Comparison of ENCODE assay signal across 8 mouse cellular contexts in genomic region chr9:66919981-66920380, GRCm38 (mm10). TPM values are rescaled to one million over a fixed set of nuclear protein-coding genes. Genes with fewer than 3 reads are reported as not detected.
DNase-seq lines count a peak whose midpoint lies in the region; ATAC-seq lines count a peak whose summit lies in the region.

No protein-coding gene starts in this region.

- H3K4me2 ChIP-seq in hindbrain, embryonic 12.5 days (replicated peaks), result peak overlapping the region; percentile 82
- H3K4me2 ChIP-seq in lung, embryonic 16.5 days (ENCODE audit: low read depth, low read length), result peak overlapping the region; percentile 88

- no peaks in the 10 kb centered on the region for H3K9me3 ChIP-seq in hindbrain, embryonic 12.5 days (replicated peaks)
- no peaks in the 10 kb centered on the region for H3K9me3 ChIP-seq in lung, embryonic 16.5 days (ENCODE audit: control insufficient read depth, low read length)

- DNase-seq in cerebellum, adult 9-11 months, result peak; percentile 55
- DNase-seq in cerebellum, adult 9-10 months, result no peak
- peak; percentile 10 for DNase-seq in ovary, postnatal 14 days (ENCODE audit: low spot score)
- no peak for DNase-seq in ovary, adult 18-20 months (ENCODE audit: low spot score)
- DNase-seq in thymus, postnatal 4 days, result peak; percentile 38

- peak; percentile 62 for ATAC-seq in hindbrain, embryonic 12.5 days (ENCODE audit: low FRiP score)
- peak; percentile 22; the same call in 1 of the 2 replicates for ATAC-seq in lung, embryonic 16.5 days (ENCODE audit: low read depth)
- no peak for ATAC-seq in megakaryocyte-erythroid progenitor cell, adult 5-6 weeks (replicated peaks; ENCODE audit: low FRiP score, low TSS enrichment, poor library complexity, severe bottlenecking)

- H3K27ac ChIP-seq in hindbrain, embryonic 12.5 days, result peak overlapping the region; percentile 70
- H3K27ac ChIP-seq in lung, embryonic 16.5 days (ENCODE audit: low read length), result peak overlapping the region; percentile 48; the same call in 1 of the 2 replicates

- peak overlapping the region; percentile 91 for H3K4me3 ChIP-seq in hindbrain, embryonic 12.5 days
- H3K4me3 ChIP-seq in lung, embryonic 16.5 days (ENCODE audit: low read length), result peak overlapping the region; percentile 90

- H3K36me3 ChIP-seq in hindbrain, embryonic 12.5 days, result peaks cover 3% of the 10 kb centered on the region; the same call in 1 of the 2 replicates
- no peaks in the 10 kb centered on the region for H3K36me3 ChIP-seq in lung, embryonic 16.5 days (ENCODE audit: control insufficient read depth, insufficient read depth, low read length)

- H3K4me1 ChIP-seq in hindbrain, embryonic 12.5 days, result peaks cover 12% of the 10 kb centered on the region
- peaks cover 20% of the 10 kb centered on the region for H3K4me1 ChIP-seq in lung, embryonic 16.5 days (replicated peaks; ENCODE audit: control insufficient read depth, insufficient read depth, low read length)

- under 1% methylated on average over 14 of the region's 14 CpGs for whole genome bisulfite sequencing in hindbrain, embryonic 12.5 days
- under 1% methylated on average over 14 of the region's 14 CpGs for WGBS in lung, embryonic 16.5 days

- peak overlapping the region; percentile 46 for H3K9ac ChIP-seq in hindbrain, embryonic 12.5 days
- peak overlapping the region; percentile 57 for H3K9ac ChIP-seq in lung, embryonic 16.5 days (ENCODE audit: low read length)

- no peaks in the 10 kb centered on the region for H3K27me3 ChIP-seq in hindbrain, embryonic 12.5 days
- H3K27me3 ChIP-seq in lung, embryonic 16.5 days (ENCODE audit: control insufficient read depth, insufficient read depth, low read depth, low read length), result no peaks in the 10 kb centered on the region

RNA-seq across cellular contexts. Expression of gene Rab8b, which starts 0.5 kb away (rescaled TPM):
- 33.9 and 39.6 TPM in 2 replicates for polyA plus RNA-seq in hindbrain, embryonic 12.5 days (2016; fragmentation: Nextera tagmentation; extraction: Ambion mirVana)
- 28.8 and 30.4 TPM in 2 replicates for polyA plus RNA-seq in lung, embryonic 16.5 days (2015; fragmentation: Nextera tagmentation; extraction: Ambion mirVana)
- 45.9 and 52.1 TPM in 2 replicates for total RNA-seq in megakaryocyte-erythroid progenitor cell, adult 5-6 weeks (2014; fragmentation: Nextera tagmentation)
- total RNA-seq in megakaryocyte-erythroid progenitor cell, adult 5-6 weeks (2017), result 81.6 and 90.4 TPM in 2 replicates

RNA-seq across cellular contexts. Expression of gene Rps27l, which starts 25.9 kb away (rescaled TPM):
- 448 and 466 TPM in 2 replicates for polyA plus RNA-seq in hindbrain, embryonic 12.5 days (2016; fragmentation: Nextera tagmentation; extraction: Ambion mirVana)
- 612 and 687 TPM in 2 replicates for polyA plus RNA-seq in lung, embryonic 16.5 days (2015; fragmentation: Nextera tagmentation; extraction: Ambion mirVana)
- total RNA-seq in megakaryocyte-erythroid progenitor cell, adult 5-6 weeks (2014; fragmentation: Nextera tagmentation), result 858 and 1,123 TPM in 2 replicates
- total RNA-seq in megakaryocyte-erythroid progenitor cell, adult 5-6 weeks (2017), result 286 and 317 TPM in 2 replicates

RNA-seq across cellular contexts. Expression of gene Lactb, which starts 55.3 kb away (rescaled TPM):
- polyA plus RNA-seq in hindbrain, embryonic 12.5 days (2016; fragmentation: Nextera tagmentation; extraction: Ambion mirVana), result 10.3 and 11.8 TPM in 2 replicates
- polyA plus RNA-seq in lung, embryonic 16.5 days (2015; fragmentation: Nextera tagmentation; extraction: Ambion mirVana), result 6.0 and 7.0 TPM in 2 replicates
- total RNA-seq in megakaryocyte-erythroid progenitor cell, adult 5-6 weeks (2014; fragmentation: Nextera tagmentation), result 12.5 and 13.7 TPM in 2 replicates
- 20.3 and 24.9 TPM in 2 replicates for total RNA-seq in megakaryocyte-erythroid progenitor cell, adult 5-6 weeks (2017)

Comparison
In these comparisons a context has a peak if more than half of its experiments do, and no peak if none do; other contexts are left out.
1. DNase-seq: peak in cerebellum, adult 9-11 months (single experiment), ovary, postnatal 14 days (single experiment) and thymus, postnatal 4 days (single experiment); none in cerebellum, adult 9-10 months (single experiment) and ovary, adult 18-20 months (single experiment).